Mouse (Mus musculus) small intestine, adult 2 months (tissue): ENCODE measurements around the gene Prtg.

Experiments used
- CTCF ChIP-seq: fragments of 200-500 bp; IDR thresholded peaks from 2 replicates; pipeline ENCODE4 v1.5.1; 2012; ENCODE audit warnings: low read depth, mild to moderate bottlenecking, control low read depth, inconsistent platforms, low read length, moderate library complexity, mixed read lengths; ENCODE audit not compliant: insufficient replicate concordance, insufficient read length; ENCODE audit errors: extremely low read depth
- POLR2A ChIP-seq: fragments of 200-500 bp; IDR thresholded peaks from 2 replicates; pipeline ENCODE4 v1.6.1; 2012; ENCODE audit warnings: low read depth, mild to moderate bottlenecking, control low read depth, inconsistent platforms, low read length, moderate library complexity

GRCm38 (mm10) chr9:72954746-72955145 is 148.1 kb downstream of the Prtg start:
- no peak for TF ChIP-seq CTCF
- TF ChIP-seq POLR2A: no peak
